Mouse (Mus musculus): ENCODE results near the gene Txndc8.

DNA sequence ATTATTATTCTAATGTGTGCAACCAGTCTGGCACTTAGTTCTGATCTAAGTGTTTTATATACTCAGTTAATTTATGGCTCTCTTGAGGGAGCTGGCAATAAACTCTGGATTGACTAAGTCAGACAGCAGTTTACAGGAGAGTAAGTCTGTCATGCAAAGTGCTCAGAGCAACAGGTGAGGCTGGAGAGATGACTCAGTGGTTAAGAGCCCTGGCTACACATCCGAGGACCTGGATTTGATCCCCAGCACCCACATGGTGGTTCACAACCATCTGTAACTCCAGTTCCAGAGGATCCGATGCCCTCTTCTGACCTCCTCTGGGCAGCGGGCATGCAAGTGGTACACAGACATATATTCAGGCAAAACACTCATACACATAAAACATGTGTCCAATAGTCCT, 35.4 kb upstream of the Txndc8 start:
- no peak for TF ChIP-seq CTCF (IDR thresholded peaks at IDR 0.05; ENCODE audit: borderline replicate concordance, extremely low read depth, insufficient read depth, insufficient read length)
- no peak for TF ChIP-seq POLR2A (IDR thresholded peaks at IDR 0.05; ENCODE audit: borderline replicate concordance, extremely low read depth, insufficient read depth, insufficient read length, poor library complexity, severe bottlenecking)
